Mouse (Mus musculus) bone marrow, adult 2 months (tissue): Measurements from ENCODE around the gene Cd276. TPM values are rescaled to one million over a fixed set of nuclear protein-coding genes. Genes with fewer than 3 reads are reported as not detected.

Experiments
- H3K27ac ChIP-seq: fragments of 200-500 bp; 2 replicates; pipeline ENCODE4 v1.5.1; 2012; ENCODE audit warnings: low read depth, mild to moderate bottlenecking, control low read depth, inconsistent platforms, low read length; ENCODE audit not compliant: control insufficient read depth, poor library complexity, insufficient read depth
- H3K4me1 ChIP-seq: fragments of 200-500 bp; 2 replicates; pipeline ENCODE4 v1.6.1; 2011; ENCODE audit warnings: low read length; ENCODE audit not compliant: control insufficient read depth, insufficient read depth
- H3K4me3 ChIP-seq: fragments of 200-500 bp; replicated peaks from 2 replicates; pipeline ENCODE3; 2011; ENCODE audit warnings: mild to moderate bottlenecking, low read depth, low read length, control low read depth; ENCODE audit not compliant: control insufficient read depth
- CTCF ChIP-seq: fragments of 200-500 bp; IDR thresholded peaks from 2 replicates; pipeline ENCODE4 v1.5.1; 2011; ENCODE audit warnings: low read length, control low read depth; ENCODE audit not compliant: control insufficient read depth, insufficient read depth
- POLR2A ChIP-seq: fragments of 200-500 bp; IDR thresholded peaks from 2 replicates; pipeline ENCODE4 v1.6.1; 2011; ENCODE audit warnings: low read depth, mild to moderate bottlenecking, control low read depth, low read length, borderline replicate concordance; ENCODE audit not compliant: control insufficient read depth
- WGBS: fragments of 180-500 bp; shearing (Covaris S2); methylation state at CpG from one replicate; pipeline ENCODE4 v1.1.7; 2018; 5-methylcytosine and 5-hydroxymethylcytosine counted together
- polyA plus RNA-seq: library from polyadenylated mRNA; stranded (reverse); fragments of >200 nt; gene quantifications from 2 replicates; pipeline ENCODE4 v1.2.4, GENCODE M21; 2011; ENCODE audit warnings: low replicate concordance; ENCODE audit not compliant: missing spikeins, insufficient read depth, insufficient read length

Cd276 gene
- polyA plus RNA-seq, 1 experiment, result 5.0 TPM

DNA sequence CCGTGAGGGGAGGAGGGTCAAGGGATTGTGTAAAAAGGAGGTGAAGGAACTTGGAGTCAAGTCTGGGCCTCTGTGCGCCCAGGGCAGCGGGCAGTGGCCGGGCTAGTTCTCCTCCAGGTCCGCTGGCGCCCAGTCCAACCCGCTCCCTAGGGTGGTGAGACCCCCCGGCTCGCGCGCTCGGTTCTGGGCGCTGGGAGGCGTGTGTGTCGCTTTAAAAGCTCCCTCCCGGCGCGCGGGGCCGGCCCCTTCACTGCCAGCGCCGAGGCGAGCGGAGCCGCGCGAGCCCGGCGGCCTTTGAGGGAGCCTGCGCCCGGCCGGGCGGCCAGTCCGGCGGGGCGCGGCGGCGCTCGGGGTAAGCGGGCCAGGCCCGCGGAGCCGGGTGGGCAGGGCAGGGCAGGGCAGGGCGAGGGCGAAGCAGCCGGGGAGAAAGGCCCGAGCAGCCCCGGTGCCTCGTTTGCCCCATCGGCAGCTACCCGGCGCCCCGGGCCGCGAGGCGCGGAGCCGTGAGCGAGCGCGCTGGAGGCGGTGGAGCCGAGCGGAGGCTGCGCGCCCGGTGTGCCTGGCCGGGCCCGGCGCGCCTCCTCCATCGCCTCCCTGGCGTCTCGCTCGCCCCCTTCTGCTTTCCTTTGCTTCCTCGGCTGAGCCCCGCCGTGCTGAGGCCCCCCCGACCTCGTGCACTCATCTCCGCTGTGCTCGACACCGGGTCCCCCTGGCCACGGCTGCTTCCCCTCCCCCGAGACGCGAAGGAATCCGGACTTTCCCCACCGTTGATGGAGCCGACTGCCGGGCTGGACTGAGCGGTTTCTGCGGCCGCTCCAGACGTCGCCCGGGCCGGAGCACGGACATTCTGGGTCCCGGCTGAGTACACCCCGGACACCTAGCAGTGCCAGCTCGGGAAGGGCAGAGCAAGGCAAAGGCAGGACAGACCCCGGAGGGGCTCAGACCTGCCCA is 67.1 kb downstream of the Cd276 start, which contains the start of gene Insyn1:
Gene Insyn1, plus strand, starts transcription at position 753 of the 951 bp plus-strand sequence.
- under 1% methylated on average over 104 of the region's 104 CpGs for WGBS
- Histone ChIP-seq H3K4me1 (no peaks in the 10 kb centered on the region), H3K4me3 (no peak within 1 kb of the TSS), H3K27ac (no peak within 1 kb of the TSS)
- TF ChIP-seq CTCF (no peak), POLR2A (no peak)

DNA sequence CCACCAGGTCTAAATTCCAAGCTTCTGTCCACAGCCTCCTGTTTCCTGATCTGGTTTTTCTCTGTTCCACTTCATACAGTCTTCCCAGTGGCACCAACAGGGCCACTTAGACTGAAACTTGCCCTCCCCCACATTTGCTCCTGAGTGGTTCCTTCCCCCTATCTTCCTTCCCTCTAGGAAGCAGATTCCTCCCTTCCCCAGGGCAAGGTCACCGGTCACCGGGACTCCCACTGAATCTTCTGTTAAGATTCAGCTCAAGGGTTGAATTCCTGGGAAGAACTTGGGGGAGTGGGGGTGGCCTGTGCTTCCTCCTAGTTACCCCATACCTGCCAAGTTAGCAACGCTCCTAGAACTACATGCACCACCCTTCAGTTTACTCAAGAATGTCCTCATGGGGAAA is 68.2 kb downstream of the Cd276 start:
- Histone ChIP-seq H3K4me3 (no peak overlapping the region), H3K4me1 (no peaks in the 10 kb centered on the region), H3K27ac (no peak overlapping the region)
- no peak for TF ChIP-seq CTCF
- WGBS, result 44% methylated on average over 3 of the region's 3 CpGs

Other genes starting within 250 kb of the Cd276 start
- 4.0 and 5.2 TPM in 2 replicates for gene Loxl1, start 242.3 kb downstream of the Cd276 start, polyA plus RNA-seq
- not detected in 2 replicates for gene Tbc1d21, start 185.0 kb downstream of the Cd276 start, polyA plus RNA-seq
- not detected in 2 replicates for gene Insyn1, start 66.8 kb downstream of the Cd276 start, polyA plus RNA-seq
- 47.4 and 86.9 TPM in 2 replicates for gene Nptn, start 26.8 kb upstream of the Cd276 start, polyA plus RNA-seq
- 62.5 and 68.2 TPM in 2 replicates for gene Rec114, start 188.5 kb upstream of the Cd276 start, polyA plus RNA-seq